Mouse (Mus musculus) G1E-ER4 (cell line): ENCODE data around the gene Cacna2d2. TPM values are rescaled to one million over a fixed set of nuclear protein-coding genes. Genes with fewer than 3 reads are reported as not detected.

ENCODE experiments used
- GATA1 ChIP-seq: IDR thresholded peaks from one replicate; pipeline ENCODE4 v1.8.0; 2012; ENCODE audit warnings: low read length, inconsistent platforms
- polyA plus RNA-seq: library from polyadenylated mRNA; stranded (reverse); fragments of >175 nt; gene quantifications from 2 replicates; pipeline ENCODE4 v1.2.3, GENCODE M21; 2012

The Cacna2d2 gene
- polyA plus RNA-seq, 1 experiment: not detected

DNA sequence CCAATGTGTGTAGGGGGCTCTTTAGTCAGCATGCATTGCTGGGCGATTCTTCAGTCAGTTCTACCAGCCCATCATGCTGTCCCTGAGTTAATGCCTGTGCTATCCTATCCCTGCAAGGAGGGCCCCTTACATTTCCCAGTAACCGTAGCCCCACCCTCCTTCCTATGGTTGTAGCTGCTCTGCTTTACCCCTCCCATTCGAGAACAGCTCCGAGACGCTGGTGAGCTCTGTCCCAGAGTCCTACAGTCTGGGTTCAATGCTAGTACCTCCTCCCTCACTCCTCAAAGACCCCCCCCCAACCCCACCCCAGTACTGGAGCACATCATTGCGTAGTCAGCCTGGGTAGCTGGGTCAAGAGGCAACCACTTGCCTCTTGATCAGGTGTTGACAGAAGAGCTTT is 35.4 kb downstream of the Cacna2d2 start:
- no peak for TF ChIP-seq GATA1

GRCm38 (mm10) chr9:107435285-107435684 is 35.9 kb downstream of the Cacna2d2 start:
- TF ChIP-seq GATA1: no peak

DNA sequence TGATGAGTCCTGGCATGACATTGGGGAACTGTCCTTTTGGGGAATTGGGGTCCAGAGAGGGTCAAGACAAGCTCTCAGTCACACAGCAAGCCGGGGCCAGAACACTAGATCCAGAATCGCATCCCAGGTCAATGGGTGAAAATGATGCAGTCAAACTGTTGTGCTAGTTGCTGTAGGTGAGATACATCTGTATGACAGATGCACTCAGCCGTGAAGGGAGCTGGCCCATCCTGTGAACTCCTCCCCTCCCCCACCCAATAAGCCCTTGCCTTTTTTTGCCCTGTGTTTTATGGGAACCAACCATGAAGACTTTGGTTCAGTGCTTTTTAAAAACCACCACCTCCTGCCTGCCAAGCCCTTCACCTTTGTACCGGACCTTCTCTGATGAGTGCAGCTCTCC is 43.5 kb downstream of the Cacna2d2 start:
- no peak for TF ChIP-seq GATA1

DNA sequence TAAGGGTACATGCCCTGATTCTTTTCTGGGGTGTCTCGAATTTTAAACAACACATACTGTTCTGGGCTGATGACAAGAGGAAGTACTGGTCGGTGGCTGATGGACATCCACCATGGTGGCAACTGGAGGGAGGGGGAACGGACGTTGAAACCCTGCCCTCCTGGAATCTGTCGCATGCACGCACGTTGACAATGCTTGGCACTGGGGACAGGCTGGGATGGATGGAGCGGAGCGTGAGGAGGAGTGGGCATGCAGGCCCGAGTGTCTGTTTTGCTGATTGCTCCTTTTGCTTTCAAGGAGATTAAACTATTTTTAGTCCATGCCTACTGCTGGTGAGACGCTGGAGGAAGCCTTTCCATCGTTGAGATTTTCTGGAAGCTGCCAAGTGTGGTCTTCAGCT is 43.9 kb downstream of the Cacna2d2 start:
- TF ChIP-seq GATA1: no peak

DNA sequence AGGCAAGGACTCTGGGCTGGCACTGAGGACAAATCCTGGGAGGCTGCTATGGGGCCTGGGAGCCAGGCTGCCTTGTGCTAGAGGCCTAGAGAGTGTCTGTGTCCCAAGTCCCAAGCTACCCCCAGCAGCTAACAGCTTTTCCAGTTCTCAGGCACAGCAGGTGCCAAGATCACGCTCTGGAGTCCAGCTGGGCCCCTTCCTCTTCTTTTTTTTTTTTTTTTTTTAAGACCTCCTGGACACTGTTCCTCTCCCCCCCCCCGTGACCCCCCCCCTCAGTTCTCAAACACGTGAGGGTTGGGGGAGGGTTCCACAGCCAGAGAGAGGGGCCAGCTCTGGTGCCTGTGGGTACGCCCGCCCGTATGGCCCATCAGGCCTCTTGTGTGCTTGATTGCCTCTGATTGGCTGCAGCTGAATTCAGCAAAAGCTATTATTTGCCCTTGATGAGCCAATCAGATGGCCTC is 45.6 kb downstream of the Cacna2d2 start:
- no peak for TF ChIP-seq GATA1

DNA sequence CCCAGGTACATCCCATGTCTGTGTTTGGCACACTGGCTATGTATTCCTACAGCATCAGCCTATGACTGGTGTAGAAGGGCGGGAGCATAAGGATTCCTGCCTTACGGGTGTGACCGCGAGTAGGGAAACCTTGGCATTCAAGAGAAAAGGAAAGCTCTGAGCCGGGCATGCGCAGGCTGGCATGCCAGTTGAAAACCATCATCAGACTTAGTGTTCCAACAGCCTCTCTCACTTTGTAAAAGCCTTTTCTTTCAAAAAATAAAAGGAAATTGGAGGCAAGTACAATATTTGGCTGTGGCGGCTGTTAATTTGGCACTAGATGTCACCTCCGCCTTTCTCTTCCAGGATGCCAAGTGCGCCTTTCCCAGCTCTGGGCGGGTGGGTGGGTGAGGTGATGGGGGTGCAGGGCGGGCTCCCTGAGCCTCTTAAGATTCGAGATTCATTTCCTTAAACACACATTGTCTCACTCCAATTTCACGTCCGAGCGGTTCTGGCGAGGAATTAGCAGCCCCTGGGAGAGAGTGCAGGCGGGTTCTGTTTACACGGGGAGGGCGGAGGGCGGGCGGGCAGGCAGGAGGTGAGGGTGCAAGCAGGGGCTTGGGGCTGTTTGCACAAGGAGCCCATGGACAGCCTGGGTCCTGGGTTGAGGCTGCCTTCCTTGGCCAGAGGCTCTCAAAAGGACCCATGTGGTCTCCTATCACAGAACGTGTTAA is 49.5 kb downstream of the Cacna2d2 start:
- TF ChIP-seq GATA1: no peak

- TF ChIP-seq GATA1: no peak
Observed at GRCm38 (mm10) chr9:107451400-107451799, 52.0 kb downstream of the Cacna2d2 start.

- TF ChIP-seq GATA1: no peak
Observed at GRCm38 (mm10) chr9:107451891-107452521, 52.6 kb downstream of the Cacna2d2 start.

GRCm38 (mm10) chr9:107452552-107452951 is 53.1 kb downstream of the Cacna2d2 start:
- TF ChIP-seq GATA1: no peak

DNA sequence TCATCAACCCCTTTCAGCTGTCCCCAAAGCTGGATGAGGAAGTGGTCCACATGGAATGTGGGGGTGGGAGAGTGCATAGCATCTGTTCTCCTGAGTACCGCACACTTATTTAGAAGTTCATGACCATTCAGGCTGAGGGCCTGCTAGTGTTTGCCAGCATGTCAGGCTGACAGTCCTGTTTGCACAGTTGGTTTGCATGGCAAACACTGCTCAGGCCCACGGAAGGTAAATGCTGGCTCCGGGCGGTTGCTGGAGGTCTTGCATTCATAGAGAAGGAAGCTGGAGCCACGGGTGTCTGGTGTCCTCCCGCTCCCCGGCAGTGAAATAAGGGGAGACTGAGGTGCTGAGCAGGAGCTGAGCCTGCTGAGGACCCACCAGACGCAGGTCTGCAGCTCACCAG is 53.7 kb downstream of the Cacna2d2 start:
- TF ChIP-seq GATA1: no peak

DNA sequence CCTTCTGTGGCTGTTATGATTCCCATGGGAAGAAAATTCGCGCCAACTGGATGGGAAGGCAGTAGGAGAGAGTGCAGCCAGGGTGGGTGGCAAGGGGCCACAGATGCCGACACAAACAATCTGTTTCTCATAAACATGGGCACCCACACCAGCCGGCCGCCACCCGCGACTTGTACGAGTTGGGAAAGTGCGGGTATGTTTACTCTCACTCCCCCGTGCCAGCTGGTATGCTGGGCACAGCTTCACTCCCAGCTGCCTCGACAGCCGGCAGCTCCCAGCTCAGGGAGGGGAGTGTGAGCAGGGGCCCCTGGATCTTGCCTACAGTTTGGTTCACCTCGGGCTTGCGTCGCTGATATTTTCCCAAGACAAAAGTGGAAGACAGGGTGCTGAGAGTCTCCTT is 57.3 kb downstream of the Cacna2d2 start:
- no peak for TF ChIP-seq GATA1

DNA sequence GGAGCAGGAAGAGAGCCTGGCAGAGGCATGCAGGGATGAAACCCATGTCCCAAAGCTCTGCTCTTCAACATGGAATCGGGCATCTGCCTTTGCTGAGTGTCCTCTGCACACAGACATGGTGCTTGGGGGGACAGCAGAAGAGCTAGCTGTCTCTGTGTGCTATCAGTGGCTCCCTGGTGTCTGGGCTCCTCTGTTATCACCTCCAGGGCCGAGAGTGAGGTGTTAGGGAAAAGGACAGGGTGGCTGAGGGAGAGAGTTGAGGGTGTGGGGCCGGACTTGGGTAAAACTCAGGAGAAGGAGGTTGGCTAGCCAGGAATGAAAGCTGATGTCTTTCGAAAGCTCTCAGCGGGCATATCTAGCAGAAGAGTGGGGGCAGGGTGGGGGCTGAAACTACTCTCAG is 63.5 kb downstream of the Cacna2d2 start:
- TF ChIP-seq GATA1: no peak

DNA sequence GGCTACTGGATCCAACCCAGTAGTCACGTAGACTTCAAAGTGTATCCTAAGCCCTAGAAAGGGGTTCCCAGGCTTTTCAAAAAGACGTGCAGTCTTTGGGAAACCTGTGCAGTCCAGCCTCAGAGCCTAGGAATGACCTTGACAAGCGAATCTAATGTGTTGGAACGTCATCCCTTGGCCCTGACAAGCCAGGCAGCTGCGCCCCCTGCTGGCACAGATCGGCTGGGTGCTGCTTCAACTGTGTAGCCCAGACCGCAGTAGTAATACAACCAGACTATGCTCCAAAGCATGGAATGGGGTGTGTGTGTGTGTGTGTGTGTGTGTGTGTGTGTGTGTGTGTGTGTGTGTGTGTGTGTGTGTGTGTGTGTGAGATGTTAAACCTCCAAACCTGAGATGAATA is 64.1 kb downstream of the Cacna2d2 start:
- TF ChIP-seq GATA1: no peak

GRCm38 (mm10) chr9:107464130-107464529 is 64.7 kb downstream of the Cacna2d2 start:
- TF ChIP-seq GATA1: no peak

DNA sequence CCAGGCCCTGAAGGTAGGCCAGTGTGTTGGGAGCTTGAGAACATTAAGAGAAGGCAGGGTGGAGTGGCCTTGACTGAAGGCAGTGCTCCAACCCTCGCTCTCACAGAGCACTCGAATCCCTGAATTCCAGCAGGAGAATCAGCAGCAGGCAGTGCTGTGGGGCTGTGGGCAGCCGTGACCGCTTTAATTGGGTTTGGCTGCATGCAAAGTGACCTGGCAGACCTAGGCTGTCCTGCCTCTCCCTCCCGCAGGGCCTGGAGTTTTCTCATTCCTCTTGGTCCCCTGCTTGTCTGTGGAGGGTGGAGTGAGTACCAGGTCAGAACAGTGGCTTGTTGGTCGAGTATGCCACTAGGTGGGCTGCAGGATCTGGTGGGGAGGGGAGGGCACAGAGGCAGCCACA is 66.2 kb downstream of the Cacna2d2 start:
- TF ChIP-seq GATA1: no peak

- no peak for TF ChIP-seq GATA1
Observed at GRCm38 (mm10) chr9:107469213-107469795, 69.9 kb downstream of the Cacna2d2 start.

DNA sequence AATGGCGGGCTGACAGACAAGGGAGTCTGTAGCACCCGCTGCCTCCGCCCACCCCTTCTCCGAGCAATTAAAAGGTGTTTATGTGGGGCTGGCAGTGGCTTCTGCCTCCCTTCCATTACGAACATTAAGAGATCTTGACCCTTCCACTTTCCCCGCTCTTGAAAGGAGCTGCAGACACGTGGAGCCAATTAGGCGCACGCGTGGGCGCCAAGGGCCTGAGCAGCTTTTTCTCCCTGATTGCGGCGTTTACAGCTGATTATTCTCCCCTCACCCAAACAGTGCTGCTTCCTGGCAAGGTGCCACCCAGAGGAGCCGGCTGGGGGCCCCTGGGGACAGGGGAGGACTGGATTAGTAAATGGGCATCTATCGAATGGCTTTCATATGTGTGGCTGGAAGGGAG is 71.0 kb downstream of the Cacna2d2 start:
- TF ChIP-seq GATA1: no peak
